Mouse (Mus musculus) hindbrain, embryonic 11.5 days (tissue): ENCODE data around the gene Nbas. TPM values are rescaled to one million over a fixed set of nuclear protein-coding genes. Genes with fewer than 3 reads are reported as not detected.

Source experiments
- polyA plus RNA-seq: library from polyadenylated mRNA; unstranded; fragments of >200 nt; fragmentation: Nextera tagmentation; extraction: Ambion mirVana; gene quantifications from 2 replicates; pipeline ENCODE4 v1.2.1, GENCODE M21; 2014

Nbas gene
- polyA plus RNA-seq, 1 experiment from 2014 or later, result 17.7 TPM

Other genes starting within 250 kb of the Nbas start
- 171 and 208 TPM in 2 replicates for gene Ddx1, start 19.9 kb upstream of the Nbas start, polyA plus RNA-seq